Mouse (Mus musculus): ENCODE data around the gene Glyr1. TPM values are rescaled to one million over a fixed set of nuclear protein-coding genes. Genes with fewer than 3 reads are reported as not detected.
A peak's percentile ranks its signal among the peaks of the same experiment; 100 is the strongest.

The Glyr1 gene
- total RNA-seq, 2 experiments from 2014 or later: 29.0 to 42.1 TPM

GRCm38 (mm10) chr16:5012036-5013005, 37.3 kb downstream of the Glyr1 start:
- ATAC-seq (replicated peaks; ENCODE audit: low FRiP score, poor library complexity, severe bottlenecking): peak; percentile 24; the same call in 1 of the 2 replicates

DNA sequence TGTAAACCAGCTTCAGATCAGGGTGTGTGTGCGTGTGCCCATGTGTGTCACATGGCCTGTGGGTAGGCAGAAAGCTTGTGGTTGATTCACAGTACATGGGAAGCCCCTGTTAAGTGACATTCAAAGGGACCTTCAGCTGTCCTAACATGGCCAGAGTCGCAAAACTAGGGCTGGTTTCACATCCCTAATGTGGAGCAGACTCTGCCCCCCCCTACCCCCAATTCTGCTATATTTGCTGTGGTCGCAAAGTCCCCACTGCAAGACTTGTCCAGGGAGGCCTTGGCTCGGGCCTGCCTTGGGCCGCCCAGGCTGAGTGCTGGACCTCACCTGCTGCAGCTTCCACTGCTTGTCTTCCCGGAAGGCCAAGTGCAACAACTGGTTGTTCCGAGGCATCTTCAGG, 38.4 kb downstream of the Glyr1 start:
- ATAC-seq (replicated peaks; ENCODE audit: low FRiP score, poor library complexity, severe bottlenecking): no peak

DNA sequence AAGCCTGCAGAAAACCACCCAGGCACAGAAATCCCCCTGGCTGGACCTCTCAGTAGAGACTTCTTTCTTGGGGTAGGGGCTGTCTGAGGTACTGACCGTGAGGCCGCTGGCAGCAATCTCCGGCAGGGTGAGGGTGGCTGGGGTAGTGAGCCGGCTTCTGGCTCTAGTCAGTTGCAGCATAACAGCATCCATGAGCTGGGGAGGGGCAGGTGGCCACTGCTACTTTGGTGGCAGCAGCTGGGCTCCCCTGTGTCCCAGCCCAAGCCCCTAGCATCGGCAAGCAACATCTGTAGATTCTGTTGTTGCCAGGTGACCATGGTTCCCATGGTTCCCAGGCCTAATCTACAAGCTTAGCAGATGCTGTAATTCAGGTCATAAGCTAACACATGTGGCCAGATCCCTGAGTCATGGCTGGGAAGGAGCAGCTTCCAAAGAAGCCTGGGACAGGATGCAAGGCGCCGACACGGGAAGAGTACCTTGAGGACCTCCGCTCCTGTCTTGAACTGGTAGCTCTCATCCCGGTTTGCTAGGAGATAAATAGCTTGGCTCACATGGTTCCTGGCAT, 39.2 kb downstream of the Glyr1 start:
- no peak for ATAC-seq (replicated peaks; ENCODE audit: low FRiP score, poor library complexity, severe bottlenecking)

DNA sequence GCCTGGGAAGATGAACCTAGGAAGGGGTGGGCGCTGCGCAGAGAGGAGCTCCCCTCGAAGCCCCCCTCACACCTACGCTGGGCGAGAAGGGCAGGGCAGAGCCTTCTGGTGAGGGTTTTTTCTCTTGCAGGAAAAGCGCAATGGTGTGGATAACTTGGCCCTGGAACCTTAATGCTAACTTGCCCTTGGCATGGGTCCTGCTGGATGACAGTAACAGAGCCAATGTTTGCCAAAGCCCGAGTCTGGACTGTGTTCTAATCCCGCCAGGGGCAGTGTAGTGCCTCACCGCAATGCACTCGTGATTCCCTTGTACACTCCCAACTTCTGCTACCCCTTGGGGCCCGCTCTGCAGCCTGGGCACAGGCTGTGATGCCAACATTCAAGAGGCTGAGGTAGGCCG, 41.6 kb downstream of the Glyr1 start:
- ATAC-seq (replicated peaks; ENCODE audit: low FRiP score, poor library complexity, severe bottlenecking): no peak

- no peak for ATAC-seq (replicated peaks; ENCODE audit: low FRiP score, poor library complexity, severe bottlenecking)
These were observed 42.2 kb downstream of the Glyr1 start for GRCm38 (mm10) chr16:5007492-5007891.

GRCm38 (mm10) chr16:5007067-5007466, 42.6 kb downstream of the Glyr1 start, which contains the start of gene Smim22:
Gene Smim22 (plus strand): TSS chr16:5007288.
- no peak for ATAC-seq (replicated peaks; ENCODE audit: low FRiP score, poor library complexity, severe bottlenecking)

GRCm38 (mm10) chr16:5000611-5001010, 49.1 kb downstream of the Glyr1 start:
- ATAC-seq (replicated peaks; ENCODE audit: low FRiP score, poor library complexity, severe bottlenecking): no peak

- ATAC-seq (replicated peaks; ENCODE audit: low FRiP score, poor library complexity, severe bottlenecking): no peak
These were observed 50.7 kb downstream of the Glyr1 start for GRCm38 (mm10) chr16:4998984-4999383.

DNA sequence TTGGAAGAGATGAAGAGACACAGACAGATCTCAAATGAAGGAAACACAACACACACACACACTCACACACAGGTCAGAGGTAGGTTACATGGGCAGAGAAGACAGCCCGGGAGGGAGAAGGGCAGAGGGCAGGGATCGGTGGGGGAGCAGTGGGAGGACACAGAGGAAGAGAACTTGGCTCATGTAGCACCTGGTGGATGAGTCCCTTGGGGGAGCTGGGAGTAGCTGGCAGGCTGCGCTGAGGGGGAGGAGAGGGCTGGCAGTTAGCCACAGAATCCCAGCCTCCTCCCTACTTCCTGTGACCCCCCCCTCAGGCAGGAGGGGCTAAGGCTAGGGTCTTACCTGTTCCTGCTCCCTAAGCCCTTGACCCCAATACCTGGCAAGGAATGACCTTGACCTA, 52.1 kb downstream of the Glyr1 start, which contains the start of gene Sept12:
Sept12 (minus strand) TSS at position 300 of the 400 bp plus-strand sequence.
- no peak for ATAC-seq (replicated peaks; ENCODE audit: low FRiP score, poor library complexity, severe bottlenecking)

DNA sequence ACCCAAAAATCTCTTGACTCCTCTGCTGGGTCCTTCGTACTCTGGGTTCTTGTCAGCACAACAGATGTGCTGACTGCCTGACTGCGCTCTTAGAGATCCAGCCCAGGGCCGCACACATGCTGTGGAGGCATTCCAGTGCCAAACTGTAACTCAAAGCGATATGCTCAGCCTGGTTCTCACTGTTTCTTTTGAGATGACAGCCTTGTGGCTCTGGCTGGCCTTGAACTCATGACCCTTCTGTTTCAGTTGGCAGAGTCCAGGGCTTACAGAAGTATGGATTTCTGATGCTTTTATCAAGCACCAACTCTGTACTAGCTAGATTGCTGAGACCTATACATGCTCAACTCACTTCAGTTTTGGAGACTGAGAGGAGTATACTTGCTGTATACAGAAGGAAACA, 56.4 kb downstream of the Glyr1 start:
- no peak for ATAC-seq (replicated peaks; ENCODE audit: low FRiP score, poor library complexity, severe bottlenecking)

DNA sequence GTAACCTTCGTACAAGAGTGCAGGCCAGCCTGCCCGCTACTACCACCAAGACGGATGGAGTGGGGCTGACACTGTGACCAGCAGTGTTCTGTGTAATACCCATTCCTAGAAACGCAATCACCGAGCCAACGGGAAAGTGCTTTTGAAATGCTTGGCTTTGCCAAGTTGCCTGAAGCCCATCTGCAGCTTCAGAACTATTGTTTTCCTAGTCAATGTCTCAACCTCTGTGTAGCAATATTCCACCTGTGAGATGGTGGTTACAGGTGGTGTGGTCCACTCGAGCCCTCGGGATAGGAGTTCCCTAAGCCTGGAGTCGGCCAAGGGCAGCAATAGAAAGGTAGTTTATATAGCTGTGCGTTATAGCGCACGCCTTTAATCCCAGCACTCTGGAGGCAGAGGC, 64.9 kb downstream of the Glyr1 start:
- ATAC-seq (replicated peaks; ENCODE audit: low FRiP score, poor library complexity, severe bottlenecking): no peak

- no peak for ATAC-seq (replicated peaks; ENCODE audit: low FRiP score, poor library complexity, severe bottlenecking)
These were observed 69.8 kb downstream of the Glyr1 start for GRCm38 (mm10) chr16:4979755-4980380.

DNA sequence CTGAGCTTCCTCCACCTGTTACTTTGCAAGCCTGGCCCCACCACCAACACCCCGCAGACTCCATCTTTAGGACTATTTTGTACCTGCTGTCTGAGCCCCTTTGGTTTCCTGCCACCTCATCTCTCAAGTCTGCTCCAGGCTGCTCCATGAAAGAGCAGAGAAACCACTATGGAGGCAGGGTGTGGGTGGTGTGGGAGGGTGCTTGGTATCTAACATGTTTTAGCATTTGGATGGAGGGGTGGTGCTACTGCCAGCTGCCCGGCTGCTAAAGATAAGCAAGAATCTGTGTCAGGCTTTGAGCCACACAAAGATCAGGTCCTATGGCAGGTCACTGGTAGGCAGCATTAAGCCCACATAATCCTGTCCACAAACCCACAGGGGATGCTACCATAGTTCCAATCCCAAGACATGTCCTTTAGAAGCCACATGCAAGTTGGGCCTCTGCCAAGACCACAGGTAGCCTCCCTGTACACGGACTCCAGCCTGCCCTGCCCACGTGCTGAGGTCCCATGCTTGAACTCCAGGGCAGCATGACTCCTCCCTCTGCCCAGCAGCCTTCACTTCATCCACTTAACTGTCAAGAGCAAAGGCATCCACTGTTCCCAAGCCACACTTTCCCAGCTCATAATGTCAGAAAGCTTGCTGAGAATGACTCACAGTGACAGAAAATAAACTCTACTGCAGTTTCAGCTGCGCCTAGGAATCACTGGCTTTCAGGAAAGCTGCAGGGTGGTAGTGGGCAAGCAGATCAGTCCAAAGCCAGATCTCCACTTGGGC, 71.2 kb downstream of the Glyr1 start:
- no peak for ATAC-seq (replicated peaks; ENCODE audit: low FRiP score, poor library complexity, severe bottlenecking)

DNA sequence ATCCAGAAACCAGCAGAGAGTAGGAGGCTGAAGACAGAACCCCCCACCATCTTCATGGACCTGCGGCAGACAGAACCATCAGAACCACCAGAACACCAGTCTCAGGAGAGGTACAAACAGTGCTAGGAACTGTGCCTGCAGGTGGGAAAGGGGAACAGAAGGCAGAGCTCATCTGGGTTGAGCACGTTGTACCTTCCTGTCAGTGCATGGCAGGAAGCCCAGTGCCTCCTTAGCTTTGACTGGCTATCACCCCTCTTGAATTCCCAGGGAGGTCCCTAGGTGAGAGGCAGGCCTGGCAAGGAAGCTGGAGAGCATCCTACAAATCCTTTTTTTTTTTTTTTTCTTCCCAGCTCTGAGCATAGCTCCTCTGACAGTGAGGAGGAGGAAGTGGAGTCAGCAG, 73.5 kb downstream of the Glyr1 start:
- no peak for ATAC-seq (replicated peaks; ENCODE audit: low FRiP score, poor library complexity, severe bottlenecking)

DNA sequence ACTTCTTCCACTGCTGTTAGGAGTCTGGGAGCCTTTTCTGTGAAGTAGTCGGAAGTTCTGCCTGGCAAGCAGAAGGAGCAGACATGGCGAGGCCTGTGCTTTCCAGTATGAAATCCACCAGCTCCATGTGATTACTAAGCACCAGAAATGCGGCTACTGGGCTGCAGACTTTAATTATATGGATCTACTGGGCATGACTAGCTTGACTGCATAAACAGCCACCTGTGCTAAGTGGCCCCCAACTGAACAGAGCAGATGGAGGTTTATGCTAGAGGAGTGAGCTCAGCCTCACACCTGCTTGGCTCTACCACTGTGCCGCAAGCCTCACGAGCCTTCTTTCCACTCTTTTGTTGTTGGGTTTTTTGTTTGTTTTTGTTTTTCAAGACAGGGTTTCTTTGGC, 75.1 kb downstream of the Glyr1 start:
- no peak for ATAC-seq (replicated peaks; ENCODE audit: low FRiP score, poor library complexity, severe bottlenecking)

DNA sequence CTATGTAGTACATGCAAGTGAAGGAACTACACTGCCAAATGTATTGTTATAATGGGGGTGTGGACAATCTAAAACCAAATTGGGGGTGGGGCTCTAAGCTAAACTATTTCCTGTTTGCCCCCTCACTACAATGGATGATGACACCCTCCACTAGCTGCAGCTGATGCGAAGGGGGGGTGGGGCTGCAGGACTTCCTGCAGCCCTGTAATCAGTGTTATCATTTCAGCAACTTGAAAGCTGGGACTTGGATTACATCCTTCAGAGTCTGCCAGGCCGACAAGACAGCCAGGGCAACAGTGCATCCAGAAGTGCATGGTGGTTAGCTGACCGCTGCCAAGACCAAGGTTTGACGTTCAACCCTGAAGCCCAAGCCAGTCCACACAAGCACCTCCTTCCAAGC, 78.0 kb downstream of the Glyr1 start:
- no peak for ATAC-seq (replicated peaks; ENCODE audit: low FRiP score, poor library complexity, severe bottlenecking)

- ATAC-seq (replicated peaks; ENCODE audit: low FRiP score, poor library complexity, severe bottlenecking): no peak
These were observed 80.4 kb downstream of the Glyr1 start for GRCm38 (mm10) chr16:4969055-4969843.

- ATAC-seq (replicated peaks; ENCODE audit: low FRiP score, poor library complexity, severe bottlenecking): no peak
These were observed 81.2 kb downstream of the Glyr1 start for GRCm38 (mm10) chr16:4968426-4968825.

Data from erythroblast, adult 5-6 weeks (primary cell).